Mouse (Mus musculus): ENCODE measurements around the gene Npy1r. TPM values are rescaled to one million over a fixed set of nuclear protein-coding genes. Genes with fewer than 3 reads are reported as not detected.

Gene Npy1r
- polyA plus RNA-seq (2015; fragmentation: Nextera tagmentation; extraction: Ambion mirVana): 0.62 and 1.1 TPM in 2 replicates

GRCm38 (mm10) chr8:66696970-66697843, at the start of gene Npy1r:
Gene Npy1r, plus strand, starts transcription at chr8:66697192.

GRCm38 (mm10) chr8:66687511-66688329, 9.3 kb upstream of the Npy1r start, which contains the start of gene Npy5r:
Gene Npy5r, minus strand, starts transcription at chr8:66688128.

Other genes starting within 250 kb of the Npy1r start
- gene Tma16, start 210.7 kb upstream of the Npy1r start, polyA plus RNA-seq (2015; fragmentation: Nextera tagmentation; extraction: Ambion mirVana): 6.8 and 7.6 TPM in 2 replicates
- not detected in 2 replicates for gene Tktl2, start 185.4 kb upstream of the Npy1r start, polyA plus RNA-seq (2015; fragmentation: Nextera tagmentation; extraction: Ambion mirVana)
- gene Npy5r, start 9.1 kb upstream of the Npy1r start, polyA plus RNA-seq (2015; fragmentation: Nextera tagmentation; extraction: Ambion mirVana): not detected in 2 replicates
- 0.94 and 0.99 TPM in 2 replicates for gene Naf1, start 163.0 kb downstream of the Npy1r start, polyA plus RNA-seq (2015; fragmentation: Nextera tagmentation; extraction: Ambion mirVana)

Measured in skeletal muscle tissue, postnatal 0 days (tissue).